Mouse (Mus musculus): Measurements from ENCODE around the gene Bach2. TPM values are rescaled to one million over a fixed set of nuclear protein-coding genes. Genes with fewer than 3 reads are reported as not detected.

Bach2 gene
- total RNA-seq, 2 experiments from 2014 or later: 4.7 to 6.4 TPM

DNA sequence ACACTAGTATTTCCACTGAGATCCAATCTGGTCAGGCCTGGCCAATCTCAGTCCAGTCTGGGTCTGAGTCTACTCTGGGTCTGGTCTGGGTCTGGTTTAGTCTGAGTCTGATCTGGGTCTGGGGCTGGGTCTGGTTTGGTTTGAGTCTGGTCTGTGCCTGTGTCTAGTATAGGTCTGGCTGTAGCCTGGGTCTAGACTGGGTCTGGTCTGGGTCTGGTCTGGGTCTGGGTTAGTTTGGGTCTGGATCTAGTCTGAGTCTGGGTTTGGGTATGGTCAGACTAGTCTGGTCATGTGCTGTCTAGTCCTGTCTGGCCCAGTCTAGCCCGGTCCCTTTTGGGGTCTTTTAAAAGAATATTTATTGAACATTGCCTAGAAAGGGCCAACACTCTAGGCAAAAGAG lies 41.2 kb downstream of the Bach2 start:
- intact Hi-C loops (cut with DNase I; ENCODE audit: low total_unique reads): no loop called here

DNA sequence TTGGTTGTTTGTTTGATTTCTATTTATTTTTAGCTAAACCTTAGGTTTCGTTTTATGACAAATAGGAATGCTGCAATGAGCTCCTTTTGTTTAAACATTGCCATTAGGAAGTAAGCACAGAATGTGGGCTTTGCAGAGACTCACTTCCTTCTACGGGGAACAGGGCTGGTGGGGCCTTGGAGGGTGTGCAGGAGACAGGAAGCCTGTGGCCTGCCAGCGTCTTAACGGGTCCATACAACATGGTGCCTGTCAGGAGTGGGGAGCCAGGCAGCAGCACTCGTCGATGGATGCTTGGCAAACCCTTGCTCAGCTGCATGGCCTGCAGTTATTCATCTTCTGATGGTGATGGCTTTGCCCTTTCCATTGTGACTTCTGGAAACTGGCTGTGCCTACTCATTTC lies 41.8 kb downstream of the Bach2 start:
- DNase-seq: no peak
- intact Hi-C loops (cut with DNase I; ENCODE audit: low total_unique reads): no loop called here

More for the DNA sequence above, 41.2 kb downstream of the Bach2 start:
- no peak for DNase-seq

DNA sequence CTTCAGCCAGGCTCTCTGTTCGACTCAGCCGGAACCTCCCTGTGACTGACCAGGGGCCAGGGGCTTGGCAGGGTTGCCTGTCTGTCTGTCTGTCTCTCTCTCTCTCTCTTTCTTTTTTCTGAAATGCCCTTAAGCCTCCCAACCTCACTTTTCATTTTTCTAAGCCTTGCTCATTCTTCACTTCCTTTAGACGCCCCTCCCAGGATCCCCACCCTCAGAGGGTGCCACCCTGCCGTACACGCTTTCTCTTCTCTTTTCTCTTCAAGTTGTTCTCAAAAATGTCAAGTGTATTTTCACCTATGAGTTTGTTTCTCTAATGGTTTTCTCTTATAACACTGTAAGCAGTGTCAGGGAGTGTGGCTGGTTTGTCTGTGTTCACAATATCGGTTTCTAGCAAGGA lies 42.7 kb downstream of the Bach2 start:
- intact Hi-C loops (cut with DNase I; ENCODE audit: low total_unique reads): no loop called here
- DNase-seq: no peak

DNA sequence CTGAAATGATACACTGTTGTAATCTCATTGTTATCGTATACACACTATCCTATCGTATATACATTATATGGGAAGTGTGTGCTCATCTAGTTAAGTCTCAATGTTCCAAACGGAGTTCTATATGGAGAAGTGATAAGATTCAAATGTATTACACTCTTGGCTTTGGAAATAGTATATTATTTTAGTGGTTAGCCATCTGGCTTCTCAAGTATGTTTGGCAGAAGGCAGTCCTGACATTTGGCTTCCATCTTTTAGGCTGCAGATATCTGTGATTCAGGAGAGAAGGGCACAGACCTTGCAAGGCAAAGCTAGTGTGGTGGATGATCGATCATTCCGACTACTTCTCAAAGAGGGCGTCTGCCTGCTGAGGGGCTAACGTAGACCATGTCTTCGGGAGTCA lies 47.8 kb downstream of the Bach2 start:
- DNase-seq: no peak
- intact Hi-C loops (cut with DNase I; ENCODE audit: low total_unique reads): no loop called here

DNA sequence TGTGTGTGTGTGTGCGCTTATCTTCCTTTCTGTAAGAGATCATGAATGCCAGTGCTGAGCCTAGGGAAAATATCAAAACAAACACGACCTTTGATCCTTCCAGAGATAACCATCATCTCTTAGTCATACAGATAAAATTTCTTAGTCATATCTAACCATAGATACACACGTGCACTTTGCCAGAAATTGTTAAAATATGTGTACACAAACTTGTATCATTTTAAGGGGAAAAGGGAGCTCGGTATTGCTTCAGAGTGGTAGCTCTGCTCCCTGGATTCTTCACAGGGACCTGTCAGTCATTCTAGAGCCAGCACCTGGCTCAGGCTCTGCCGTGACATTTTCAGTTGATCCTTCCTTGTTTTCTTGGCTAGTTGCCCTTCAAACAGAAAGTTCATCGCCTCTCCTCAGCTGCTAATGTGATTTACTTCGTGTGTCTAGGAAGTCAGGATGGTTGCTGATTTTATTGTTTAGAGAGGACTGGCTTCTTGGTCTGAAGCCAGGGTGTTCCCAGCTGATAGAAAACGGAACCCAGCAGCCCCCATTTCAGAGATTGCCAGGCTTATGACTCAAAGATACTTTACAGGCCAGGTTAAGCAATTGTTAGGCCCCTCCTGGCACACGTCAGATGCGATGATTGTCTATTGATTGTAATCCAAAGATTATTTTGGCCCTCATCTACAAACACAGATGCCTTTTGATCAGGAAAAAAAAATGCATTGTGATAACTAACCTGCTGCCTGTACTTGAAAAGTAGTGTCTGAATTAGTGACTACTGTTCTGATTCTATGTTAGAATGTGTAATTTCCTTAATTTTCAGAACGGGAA lies 49.6 kb downstream of the Bach2 start:
- intact Hi-C loops (cut with DNase I; ENCODE audit: low total_unique reads): no loop called here

DNA sequence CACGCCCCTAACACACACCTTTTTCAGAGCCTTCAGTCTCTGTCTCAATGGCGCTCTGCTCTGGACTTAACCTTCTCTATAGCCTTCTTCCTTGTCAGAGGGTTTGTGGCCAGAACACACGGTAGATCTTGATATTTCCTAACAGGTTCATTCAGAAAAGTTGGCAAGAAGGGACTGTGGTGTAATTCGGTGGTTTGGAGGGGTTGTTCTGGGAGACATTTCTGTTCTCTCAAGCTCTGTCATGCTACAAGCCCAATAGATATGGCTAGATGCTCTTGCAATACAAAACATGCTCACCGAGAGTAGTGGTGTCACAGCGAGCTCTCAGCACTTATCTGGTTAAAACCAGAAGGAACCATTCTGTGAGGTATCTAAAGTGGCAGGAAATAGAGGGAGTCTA lies 51.2 kb downstream of the Bach2 start:
- intact Hi-C loops (cut with DNase I; ENCODE audit: low total_unique reads): no loop called here
- no peak for DNase-seq

More for the DNA sequence above, 49.6 kb downstream of the Bach2 start:
- peak; percentile 54 for DNase-seq

DNA sequence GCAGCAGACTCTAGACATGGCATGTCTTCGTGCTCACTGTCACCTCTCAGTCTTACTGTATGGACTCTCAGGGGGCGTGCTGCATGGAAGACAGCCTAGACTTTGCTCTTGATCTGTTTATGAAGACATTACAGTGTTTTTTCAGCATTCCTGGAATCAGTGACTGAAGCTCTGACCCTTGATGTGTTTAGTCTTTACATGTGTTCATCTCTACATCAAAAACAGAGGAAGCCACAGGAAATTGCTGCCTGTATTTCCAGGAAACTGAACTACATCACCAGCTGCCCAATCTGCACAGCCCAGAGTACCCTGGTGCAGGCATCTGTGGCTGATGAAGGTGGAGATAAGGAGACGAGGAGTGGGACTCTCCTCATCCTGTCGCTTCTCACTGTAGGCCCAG lies 52.8 kb downstream of the Bach2 start:
- no peak for DNase-seq
- intact Hi-C loops (cut with DNase I; ENCODE audit: low total_unique reads): no loop called here

DNA sequence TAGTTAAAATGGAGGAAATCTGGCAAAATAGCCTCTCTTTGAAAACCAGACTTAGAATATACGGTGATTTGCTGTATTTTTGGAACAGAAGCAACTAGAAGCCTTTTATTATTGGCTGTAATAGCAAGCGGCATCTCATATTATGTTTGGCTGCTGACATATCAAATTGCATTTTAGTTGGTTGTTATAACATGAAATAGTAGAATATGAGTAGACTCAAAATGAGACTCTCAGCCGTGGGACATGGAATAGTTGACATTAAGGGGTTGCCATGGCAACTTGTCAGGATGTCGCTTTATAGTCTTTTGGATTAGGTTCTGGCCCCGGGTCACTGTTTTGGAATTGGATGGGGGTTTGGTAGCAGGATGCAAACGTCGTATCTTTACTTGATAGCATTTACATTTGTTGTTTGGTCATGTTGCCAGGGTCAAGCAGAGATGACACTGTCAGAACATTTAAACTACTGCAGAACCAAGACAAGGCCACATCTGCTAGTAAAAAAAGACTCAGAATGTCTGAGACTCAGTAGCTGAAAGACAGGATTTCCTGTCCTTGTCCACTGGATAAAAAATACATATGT lies 55.2 kb downstream of the Bach2 start:
- DNase-seq: no peak
- intact Hi-C loops (cut with DNase I; ENCODE audit: low total_unique reads): no loop called here

DNA sequence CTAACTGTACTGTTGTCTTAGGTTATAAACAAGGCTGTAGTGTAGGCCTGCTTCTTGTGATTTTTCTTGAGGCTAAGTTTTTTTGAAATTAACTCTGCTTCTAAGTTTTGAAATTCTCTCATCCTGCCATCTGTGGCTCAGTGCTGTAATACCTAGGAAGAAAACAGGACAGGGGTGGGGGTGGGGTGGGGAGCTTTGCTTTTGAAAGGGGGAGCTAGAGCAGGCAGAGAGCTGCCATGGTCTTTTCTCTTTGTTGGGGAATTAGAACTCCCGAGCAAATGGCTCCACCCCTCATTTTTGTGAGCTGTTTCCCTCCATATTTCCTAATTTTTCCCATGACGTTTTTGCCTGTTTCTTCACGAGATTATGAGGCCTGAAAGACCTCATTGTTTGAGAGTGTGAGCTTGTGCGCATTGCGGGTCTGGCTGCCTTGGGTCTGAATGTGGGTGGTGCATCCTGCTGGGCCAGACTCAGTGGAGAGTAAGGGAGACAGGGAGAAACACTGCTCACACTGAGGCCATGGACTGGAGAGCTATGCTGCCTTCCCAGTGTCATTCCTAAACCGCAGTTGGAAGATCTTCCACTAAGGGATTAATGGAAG lies 58.6 kb downstream of the Bach2 start:
- intact Hi-C loops (cut with DNase I; ENCODE audit: low total_unique reads): no loop called here
- no peak for DNase-seq

DNA sequence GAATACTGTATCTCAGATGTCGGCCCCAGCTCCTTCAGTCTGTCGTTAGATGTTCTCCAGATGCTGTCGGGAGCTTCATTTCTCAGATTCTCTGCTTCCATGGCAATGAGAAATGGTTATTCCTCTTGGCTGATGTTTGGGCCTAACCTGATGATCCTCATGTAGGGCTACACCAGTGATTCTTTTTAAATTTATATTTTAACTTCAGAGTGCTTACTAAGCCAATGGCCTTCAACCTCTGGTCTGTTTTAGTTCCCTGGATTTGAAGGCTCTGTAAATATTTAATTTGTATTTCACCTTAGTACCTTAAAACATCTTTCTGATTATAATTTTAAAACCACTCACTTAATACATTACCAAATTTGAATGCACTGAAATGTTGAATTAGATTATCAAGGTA lies 60.6 kb downstream of the Bach2 start:
- no peak for DNase-seq
- intact Hi-C loops (cut with DNase I; ENCODE audit: low total_unique reads): no loop called here

DNA sequence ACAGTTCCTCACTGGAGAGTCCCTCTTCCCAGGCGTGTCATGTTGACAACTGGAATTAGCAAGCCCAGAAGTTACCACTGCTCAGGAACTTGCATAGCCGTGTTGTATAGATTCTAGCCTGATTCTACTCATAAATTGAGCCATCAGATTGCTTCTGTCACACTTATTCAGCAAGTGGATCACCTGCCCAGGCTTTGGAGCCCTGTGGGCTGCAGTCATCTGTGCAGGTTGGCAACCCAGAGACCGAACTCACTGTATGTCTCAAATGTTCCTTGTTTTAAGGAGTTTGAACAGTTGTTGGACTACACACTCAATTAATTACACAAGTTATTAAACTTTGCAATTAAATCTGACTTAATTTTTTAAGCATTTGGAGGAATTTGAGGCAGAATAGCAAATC lies 61.4 kb downstream of the Bach2 start:
- DNase-seq: no peak
- intact Hi-C loops (cut with DNase I; ENCODE audit: low total_unique reads): loop anchor here (10.0 kb wide), 1 partner anchor 55 kb away; no protein-coding TSS in a partner anchor

DNA sequence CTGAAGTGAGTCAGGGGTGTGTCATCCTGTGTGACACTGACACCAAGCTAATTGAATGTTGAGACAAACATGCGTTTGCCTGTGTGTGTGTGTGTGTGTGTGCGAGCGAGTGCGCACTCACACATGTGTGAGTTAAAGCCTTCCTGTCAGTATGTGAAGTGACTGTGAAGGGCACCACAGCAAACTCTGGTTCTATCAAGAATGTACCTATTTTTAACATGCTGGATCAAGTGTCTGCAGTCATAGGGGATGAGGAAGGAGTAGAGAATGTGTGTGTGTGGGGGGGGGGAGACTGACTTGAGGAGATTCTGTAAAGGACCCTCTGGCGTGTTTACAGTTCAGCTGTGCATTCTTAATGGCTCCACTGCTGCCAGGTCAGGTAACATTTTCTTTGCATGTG lies 64.1 kb downstream of the Bach2 start:
- DNase-seq: no peak
- intact Hi-C loops (cut with DNase I; ENCODE audit: low total_unique reads): loop anchor here (10.0 kb wide), 1 partner anchor 58 kb away; no protein-coding TSS in a partner anchor

DNA sequence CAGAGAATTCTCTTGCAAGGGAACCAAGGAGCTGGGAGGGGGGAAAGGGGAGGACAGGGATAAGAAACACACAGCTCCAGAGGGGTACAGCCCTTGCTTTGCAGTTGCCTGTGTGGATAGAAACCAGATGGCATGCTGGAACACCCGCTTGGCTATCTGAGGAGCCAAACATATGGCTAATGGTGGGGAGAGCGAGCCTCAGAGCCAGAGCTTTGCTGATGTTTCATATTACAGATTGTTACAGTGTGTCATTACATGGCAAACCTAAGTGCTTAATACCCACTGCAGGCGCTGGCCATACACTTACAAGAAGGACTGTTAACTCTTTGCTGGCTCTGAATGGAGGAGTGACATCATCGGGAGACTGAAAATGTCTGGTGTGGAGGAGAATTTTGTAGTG lies 64.5 kb downstream of the Bach2 start:
- intact Hi-C loops (cut with DNase I; ENCODE audit: low total_unique reads): loop anchor here (10.0 kb wide), 1 partner anchor 58 kb away; no protein-coding TSS in a partner anchor

DNA sequence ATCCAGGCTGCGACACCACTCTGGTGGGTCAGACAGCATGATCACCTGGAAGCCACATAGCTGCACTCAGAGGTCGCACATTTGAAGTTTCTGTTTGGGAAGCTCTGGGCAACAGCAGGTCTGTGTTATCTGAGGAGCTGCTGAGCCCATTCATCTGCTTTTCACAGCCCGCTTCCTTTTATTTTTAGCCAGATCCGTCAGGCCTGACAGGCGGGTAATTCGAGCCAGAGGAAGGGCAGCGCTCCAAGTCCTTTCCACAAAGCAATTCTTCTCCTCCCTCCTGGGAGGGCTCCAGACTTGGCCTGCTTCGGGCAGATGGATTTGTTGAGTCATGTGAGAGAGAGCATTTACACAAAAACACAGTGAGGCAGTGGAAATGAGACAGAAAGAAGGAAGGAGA lies 65.1 kb downstream of the Bach2 start:
- peak; percentile 96 for DNase-seq
- intact Hi-C loops (cut with DNase I; ENCODE audit: low total_unique reads): loop anchor here (10.0 kb wide), 1 partner anchor 59 kb away; no protein-coding TSS in a partner anchor

More for the DNA sequence above, 64.5 kb downstream of the Bach2 start:
- peak; percentile 30 for DNase-seq

DNA sequence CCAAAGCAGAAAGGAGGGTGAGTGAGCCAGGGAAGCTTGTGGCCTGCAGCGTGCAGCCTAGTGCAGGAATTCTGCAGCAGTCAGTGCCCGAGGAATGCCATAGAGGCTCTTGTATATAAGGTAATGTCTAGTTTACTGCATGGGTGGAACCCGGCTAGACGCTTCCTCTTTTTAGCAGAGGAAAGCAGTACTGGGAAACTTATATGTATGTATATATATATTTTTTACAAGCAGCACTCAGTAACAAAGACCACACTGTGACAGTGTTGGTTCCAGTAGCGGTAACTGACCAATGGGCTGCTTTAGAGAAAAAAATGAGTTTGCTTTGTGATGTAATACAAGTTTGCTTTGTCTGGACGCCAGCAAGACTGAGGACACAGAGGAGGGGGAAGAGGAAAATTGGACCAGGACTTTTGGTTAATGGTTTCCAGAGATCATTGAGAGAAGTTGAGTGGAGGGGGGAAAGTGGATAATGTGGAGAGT lies 65.7 kb downstream of the Bach2 start:
- DNase-seq: no peak
- intact Hi-C loops (cut with DNase I; ENCODE audit: low total_unique reads): loop anchor here (10.0 kb wide), 1 partner anchor 59 kb away; no protein-coding TSS in a partner anchor

DNA sequence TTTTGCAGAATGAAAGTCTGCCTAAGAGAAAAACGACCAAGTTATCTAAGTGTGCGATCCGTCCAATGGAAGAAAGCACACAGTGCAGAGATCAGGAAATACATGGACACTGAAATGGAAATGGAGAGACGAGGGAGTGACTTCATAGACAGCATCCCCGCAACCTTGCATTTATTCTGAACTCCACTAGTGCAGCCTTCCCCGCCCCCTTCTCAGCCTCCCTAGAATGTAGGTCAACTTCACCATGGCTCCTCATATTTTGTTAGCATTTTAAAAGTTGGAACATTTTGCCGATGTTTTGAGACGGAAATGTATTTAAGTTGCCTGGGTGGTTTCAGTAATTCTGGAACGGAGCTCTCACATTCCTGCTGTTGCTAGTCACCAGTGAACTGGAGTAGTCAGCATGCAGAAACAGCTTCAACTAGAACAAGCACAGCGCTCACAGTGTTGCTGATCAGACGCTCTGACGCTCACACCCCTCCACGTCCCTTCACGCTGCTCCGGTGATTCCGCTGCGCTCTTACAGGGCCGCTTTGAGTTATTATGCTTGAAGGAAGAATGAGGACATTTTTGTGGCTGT lies 66.5 kb downstream of the Bach2 start:
- intact Hi-C loops (cut with DNase I; ENCODE audit: low total_unique reads): loop anchor here (10.0 kb wide), 1 partner anchor 60 kb away; no protein-coding TSS in a partner anchor

DNA sequence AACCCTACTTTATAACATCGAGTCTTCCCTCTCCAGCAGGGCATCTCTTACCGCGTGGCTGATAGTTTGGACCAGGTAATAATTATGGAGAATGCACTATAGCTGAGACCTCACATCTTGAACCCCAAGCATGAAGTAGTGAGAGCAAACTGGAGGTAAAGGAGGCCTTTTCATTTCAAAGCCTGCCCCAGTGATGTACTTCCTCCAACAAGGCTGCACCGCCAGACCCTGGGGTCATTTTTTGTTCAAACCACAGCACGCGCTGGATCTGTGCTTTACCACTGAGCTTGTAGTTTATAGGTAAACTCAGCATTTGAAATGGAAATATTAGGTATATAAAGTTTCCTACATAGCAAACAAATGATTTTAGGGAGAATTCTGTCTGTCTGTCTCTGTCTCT lies 67.1 kb downstream of the Bach2 start:
- intact Hi-C loops (cut with DNase I; ENCODE audit: low total_unique reads): loop anchor here (10.0 kb wide), 1 partner anchor 61 kb away; no protein-coding TSS in a partner anchor
- no peak for DNase-seq

More for the DNA sequence above, 66.5 kb downstream of the Bach2 start:
- no peak for DNase-seq

DNA sequence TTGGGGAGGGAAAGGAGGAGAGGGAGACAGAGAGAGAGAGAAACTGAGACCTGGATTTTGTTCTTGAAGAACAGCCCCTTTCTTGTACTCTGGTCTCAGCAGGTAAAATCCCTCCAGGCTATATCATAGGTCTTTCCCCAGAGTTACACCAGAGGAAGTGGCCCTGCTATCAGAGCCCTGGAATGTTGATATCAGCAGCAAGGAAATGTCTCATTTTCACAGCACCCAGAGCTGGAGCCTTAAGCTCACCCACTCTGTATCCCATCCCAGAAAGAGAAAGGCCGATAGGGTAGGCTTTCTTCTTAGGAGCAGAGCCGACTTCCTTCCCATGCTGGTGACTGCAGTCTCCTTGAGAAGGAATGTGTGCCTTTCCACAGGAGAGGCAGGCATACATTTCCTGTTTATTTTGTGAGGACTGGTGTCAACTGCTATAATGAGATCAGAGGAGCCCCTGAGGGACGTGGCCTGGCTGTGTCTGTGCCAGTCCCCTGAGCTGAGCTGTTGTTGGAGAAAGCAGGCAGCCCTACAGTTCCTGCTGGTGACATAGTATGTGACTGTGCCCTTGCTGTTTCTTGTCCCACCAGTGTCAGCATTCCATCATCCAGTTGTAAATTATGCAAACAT lies 67.7 kb downstream of the Bach2 start:
- intact Hi-C loops (cut with DNase I; ENCODE audit: low total_unique reads): loop anchor here (10.0 kb wide), 1 partner anchor 61 kb away; no protein-coding TSS in a partner anchor
- no peak for DNase-seq

DNA sequence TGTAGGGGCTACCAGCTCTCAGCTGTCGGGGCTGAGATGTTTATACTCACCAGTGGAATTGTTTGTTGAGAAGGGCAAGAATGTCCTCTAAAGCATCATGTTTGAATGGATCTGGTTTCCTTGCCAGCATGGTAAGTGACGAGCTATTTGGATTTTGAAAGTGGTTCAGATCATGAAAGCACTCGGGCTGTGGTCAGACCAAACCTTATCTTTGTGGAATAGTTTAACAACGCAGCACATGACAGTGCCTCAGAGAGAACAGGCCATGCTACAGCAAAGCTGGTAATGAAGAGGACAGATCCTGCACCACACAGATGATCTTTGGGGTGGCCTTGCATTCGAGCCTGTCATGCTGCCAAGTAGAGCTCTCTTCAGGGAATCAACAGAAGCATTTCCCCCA lies 68.6 kb downstream of the Bach2 start:
- DNase-seq: no peak
- intact Hi-C loops (cut with DNase I; ENCODE audit: low total_unique reads): loop anchor here (10.0 kb wide), 1 partner anchor 62 kb away; no protein-coding TSS in a partner anchor
